ENCODE assay signal across 17 mouse cellular contexts in genomic region chr12:3854419-3854818, GRCm38 (mm10). TPM values are rescaled to one million over a fixed set of nuclear protein-coding genes. Genes with fewer than 3 reads are reported as not detected.
DNase-seq lines count a peak whose midpoint lies in the region; ATAC-seq and TF ChIP-seq lines count a peak whose summit lies in the region.
"Had no signal": no experiment of that assay in that cellular context is flagged by ENCODE, and none has a peak within 500 bp of the region (broad histone marks: within the 10 kb centered on the region; RNA-seq: fewer than 3 reads in every experiment).

No protein-coding gene starts in this region.

- ATAC-seq in embryonic facial prominence, embryonic 14.5 days (ENCODE audit: low read depth), result no peak
- no peak for ATAC-seq in heart, embryonic 16.5 days (replicated peaks; ENCODE audit: extremely low read depth, insufficient read depth, low FRiP score)
- ATAC-seq in lung, postnatal 0 days, result peak; percentile 63
- ATAC-seq in stomach, embryonic 15.5 days (ENCODE audit: insufficient read depth, low FRiP score, low read depth), result no peak
- ATAC-seq: inflammation-experienced regulatory T-cells, adult 6 months; liver, postnatal 0 days; midbrain, embryonic 15.5 days had no signal

- peak overlapping the region; percentile 28; the same call in 1 of the 2 replicates for H3K27ac ChIP-seq in embryonic facial prominence, embryonic 14.5 days (replicated peaks; ENCODE audit: low read depth, low read length)
- no peak overlapping the region for H3K27ac ChIP-seq in embryonic facial prominence, embryonic 10.5 days (replicated peaks)
- peak overlapping the region; percentile 99 for H3K27ac ChIP-seq in heart, embryonic 16.5 days (ENCODE audit: low read length)
- 0 out of 2 replicates have a peak overlapping the region, but pooled peaks have one; percentile 9 for H3K27ac ChIP-seq in lung, postnatal 0 days (ENCODE audit: low read length)
- H3K27ac ChIP-seq in stomach, embryonic 15.5 days, result peak overlapping the region; percentile 31; the same call in 1 of the 2 replicates
- H3K27ac ChIP-seq: forebrain, embryonic 10.5 days; hindbrain, embryonic 10.5 days; midbrain, embryonic 15.5 days had no signal

- H3K4me3 ChIP-seq in embryonic facial prominence, embryonic 14.5 days (ENCODE audit: low read depth, low read length), result no peak overlapping the region
- H3K4me3 ChIP-seq in embryonic facial prominence, embryonic 10.5 days, result no peak overlapping the region
- H3K4me3 ChIP-seq in heart, embryonic 16.5 days (ENCODE audit: low read length), result no peak overlapping the region
- H3K4me3 ChIP-seq in lung, postnatal 0 days (ENCODE audit: low read depth, low read length), result no peak overlapping the region
- no peak overlapping the region for H3K4me3 ChIP-seq in stomach, embryonic 15.5 days (replicated peaks)
- H3K4me3 ChIP-seq: forebrain, embryonic 10.5 days; hindbrain, embryonic 10.5 days; midbrain, embryonic 15.5 days had no signal

- intact Hi-C loops in heart, postnatal 14 days (cut with DNase I), result no loop called here

- WGBS in embryonic facial prominence, embryonic 14.5 days, result 62% methylated on average over 4 of the region's 4 CpGs
- WGBS in embryonic facial prominence, embryonic 10.5 days, result 77% methylated on average over 4 of the region's 4 CpGs
- 68% methylated on average over 4 of the region's 4 CpGs for WGBS in heart, embryonic 16.5 days
- 38% methylated on average over 4 of the region's 4 CpGs for WGBS in lung, postnatal 0 days
- 56% methylated on average over 4 of the region's 4 CpGs for WGBS in stomach, embryonic 15.5 days

- no peak for DNase-seq in embryonic facial prominence, embryonic 14.5 days (ENCODE audit: low spot score)
- DNase-seq in embryonic facial prominence, embryonic 10.5 days (ENCODE audit: low spot score), result no peak
- DNase-seq in heart, postnatal 14 days, result no peak
- peak; percentile 63 for DNase-seq in lung, postnatal 0 days (ENCODE audit: low spot score)
- DNase-seq in lung, postnatal 14 days, result no peak
- DNase-seq in embryo, embryonic 11 days, result no peak
- DNase-seq: adrenal gland, adult 2 months; cerebellum, adult 9-10 months; liver, postnatal 0 days; right cerebral cortex, postnatal 25 days; thymus, postnatal 14 days had no signal

- H3K4me1 ChIP-seq in embryonic facial prominence, embryonic 14.5 days (ENCODE audit: control insufficient read depth, insufficient read depth, low read length), result peaks cover 15% of the 10 kb centered on the region
- peaks cover 50% of the 10 kb centered on the region for H3K4me1 ChIP-seq in embryonic facial prominence, embryonic 10.5 days
- peaks cover 41% of the 10 kb centered on the region for H3K4me1 ChIP-seq in heart, embryonic 16.5 days (ENCODE audit: control insufficient read depth, insufficient read depth, low read length)
- peaks cover 4% of the 10 kb centered on the region; the same call in 1 of the 2 replicates for H3K4me1 ChIP-seq in lung, postnatal 0 days (ENCODE audit: insufficient read depth, low read depth, low read length)
- H3K4me1 ChIP-seq in stomach, embryonic 15.5 days, result peaks cover 41% of the 10 kb centered on the region
- H3K4me1 ChIP-seq: midbrain, embryonic 15.5 days had no signal

- no peak for TF ChIP-seq EP300 in lung, postnatal 0 days (IDR thresholded peaks at IDR 0.05)

- no peaks in the 10 kb centered on the region for H3K9me3 ChIP-seq in embryonic facial prominence, embryonic 14.5 days (ENCODE audit: control insufficient read depth, low read length)
- no peaks in the 10 kb centered on the region for H3K9me3 ChIP-seq in embryonic facial prominence, embryonic 10.5 days
- no peaks in the 10 kb centered on the region for H3K9me3 ChIP-seq in heart, embryonic 16.5 days (replicated peaks; ENCODE audit: control insufficient read depth, low read length)
- no peaks in the 10 kb centered on the region for H3K9me3 ChIP-seq in lung, postnatal 0 days (ENCODE audit: low read length)
- no peaks in the 10 kb centered on the region for H3K9me3 ChIP-seq in stomach, embryonic 15.5 days
- H3K9me3 ChIP-seq: forebrain, embryonic 10.5 days; hindbrain, embryonic 10.5 days; midbrain, embryonic 15.5 days had no signal

- no peaks in the 10 kb centered on the region for H3K27me3 ChIP-seq in embryonic facial prominence, embryonic 14.5 days (replicated peaks; ENCODE audit: control insufficient read depth, insufficient read depth, low read length)
- peaks cover 43% of the 10 kb centered on the region for H3K27me3 ChIP-seq in embryonic facial prominence, embryonic 10.5 days (replicated peaks; ENCODE audit: low read depth, poor library complexity, severe bottlenecking)
- no peaks in the 10 kb centered on the region for H3K27me3 ChIP-seq in heart, embryonic 16.5 days (ENCODE audit: control insufficient read depth, insufficient read depth, low read length)
- no peaks in the 10 kb centered on the region for H3K27me3 ChIP-seq in lung, postnatal 0 days (replicated peaks; ENCODE audit: insufficient read depth, low read length)
- no peaks in the 10 kb centered on the region for H3K27me3 ChIP-seq in stomach, embryonic 15.5 days (replicated peaks)
- H3K27me3 ChIP-seq: midbrain, embryonic 15.5 days had no signal

- no peak overlapping the region for H3K4me2 ChIP-seq in embryonic facial prominence, embryonic 14.5 days (ENCODE audit: low read depth, low read length)
- H3K4me2 ChIP-seq in heart, embryonic 16.5 days (ENCODE audit: low read depth, low read length), result no peak overlapping the region
- no peak overlapping the region for H3K4me2 ChIP-seq in lung, postnatal 0 days (replicated peaks; ENCODE audit: low read depth, low read length)
- no peak overlapping the region for H3K4me2 ChIP-seq in stomach, embryonic 15.5 days
- H3K4me2 ChIP-seq: midbrain, embryonic 15.5 days had no signal

- H3K9ac ChIP-seq in embryonic facial prominence, embryonic 14.5 days (ENCODE audit: low read depth, low read length), result no peak overlapping the region
- peak overlapping the region; percentile 68; the same call in 1 of the 2 replicates for H3K9ac ChIP-seq in heart, embryonic 16.5 days (ENCODE audit: low read length)
- no peak overlapping the region for H3K9ac ChIP-seq in lung, postnatal 0 days (replicated peaks; ENCODE audit: low read depth)
- no peak overlapping the region for H3K9ac ChIP-seq in stomach, embryonic 15.5 days
- H3K9ac ChIP-seq: liver, postnatal 0 days; midbrain, embryonic 15.5 days had no signal

- H3K36me3 ChIP-seq in embryonic facial prominence, embryonic 14.5 days (ENCODE audit: control insufficient read depth, insufficient read depth, low read length), result peaks cover 57% of the 10 kb centered on the region
- H3K36me3 ChIP-seq in embryonic facial prominence, embryonic 10.5 days (replicated peaks), result peaks cover 24% of the 10 kb centered on the region; the same call in 1 of the 2 replicates
- peaks cover 17% of the 10 kb centered on the region for H3K36me3 ChIP-seq in heart, embryonic 16.5 days (ENCODE audit: control insufficient read depth, insufficient read depth)
- H3K36me3 ChIP-seq in lung, postnatal 0 days (ENCODE audit: insufficient read depth, low read length), result 0 out of 2 replicates have a peak, but pooled peaks cover 6% of the 10 kb centered on the region
- H3K36me3 ChIP-seq in stomach, embryonic 15.5 days, result peaks cover 9% of the 10 kb centered on the region

- no peak for TF ChIP-seq CTCF in lung, postnatal 0 days (IDR thresholded peaks at IDR 0.05)

RNA-seq across cellular contexts. Expression of gene Dnmt3a, which starts 48.6 kb away (rescaled TPM):
- 64.9 and 65.2 TPM in 2 replicates for polyA plus RNA-seq in embryonic facial prominence, embryonic 14.5 days (2014; fragmentation: Nextera tagmentation; extraction: Ambion mirVana)
- polyA plus RNA-seq in embryonic facial prominence, embryonic 10.5 days (2016; fragmentation: Nextera tagmentation; extraction: Ambion mirVana), result 160 and 179 TPM in 2 replicates
- polyA plus RNA-seq in heart, embryonic 16.5 days (2015; fragmentation: Nextera tagmentation; extraction: Ambion mirVana), result 55.1 and 82.6 TPM in 2 replicates
- 100 to 1,000 TPM; 118 to 122 TPM for total RNA-seq in heart, postnatal 14 days (2021)
- 60.3 and 74.8 TPM in 2 replicates for polyA plus RNA-seq in lung, postnatal 0 days (2015; fragmentation: Nextera tagmentation; extraction: Ambion mirVana)
- polyA plus RNA-seq in stomach, embryonic 15.5 days (2015; fragmentation: Nextera tagmentation; extraction: Ambion mirVana), result 126 and 133 TPM in 2 replicates
